Mouse (Mus musculus) midbrain, embryonic 16.5 days (tissue): ENCODE measurements at regions not wholly inside any gene's neighbourhood (a gene's known extent, or its start where the extent isn't known, plus 50 kb on each side); places are given as distances from the start of the nearest gene placed in this dataset.

ENCODE experiments used
- ATAC-seq: fragments of 200-750 bp; cut with Nextera tagmentation; 2 replicates; pipeline ENCODE4 v1.8.0; 2017; ENCODE audit warnings: moderate TSS enrichment
- H3K27ac ChIP-seq: fragments of 300-500 bp; sonication (generic); 2 replicates; pipeline ENCODE4 v1.5.1; 2014; ENCODE audit warnings: mild to moderate bottlenecking, low read length, mixed read lengths
- H3K27me3 ChIP-seq: fragments of 300-500 bp; sonication (generic); 2 replicates; pipeline ENCODE4 v1.6.1; 2014; ENCODE audit warnings: low read depth, low read length, mixed read lengths; ENCODE audit not compliant: control insufficient read depth, insufficient read depth
- H3K36me3 ChIP-seq: fragments of 300-500 bp; sonication (generic); 2 replicates; pipeline ENCODE4 v1.6.1; 2014; ENCODE audit warnings: mild to moderate bottlenecking, low read length, moderate library complexity, mixed read lengths; ENCODE audit not compliant: control insufficient read depth, insufficient read depth
- H3K4me1 ChIP-seq: fragments of 300-500 bp; sonication (generic); 2 replicates; pipeline ENCODE4 v1.6.1; 2014; ENCODE audit warnings: mild to moderate bottlenecking, low read length, mixed read lengths; ENCODE audit not compliant: control insufficient read depth, insufficient read depth
- H3K4me2 ChIP-seq: fragments of 300-500 bp; sonication (generic); 2 replicates; pipeline ENCODE4 v1.6.1; 2014; ENCODE audit warnings: mild to moderate bottlenecking, low read length, mixed read lengths
- H3K4me3 ChIP-seq: fragments of 300-500 bp; sonication (generic); 2 replicates; pipeline ENCODE4 v1.5.1; 2014; ENCODE audit warnings: low read depth, mild to moderate bottlenecking, low read length, moderate library complexity, mixed read lengths
- H3K9ac ChIP-seq: fragments of 300-500 bp; sonication (generic); 2 replicates; pipeline ENCODE4 v1.6.1; 2014; ENCODE audit warnings: low read depth, low read length, mixed read lengths
- H3K9me3 ChIP-seq: fragments of 300-500 bp; sonication (generic); replicated peaks from 2 replicates; pipeline ENCODE4 v1.6.1; 2014; ENCODE audit warnings: mild to moderate bottlenecking, low read length, mixed read lengths; ENCODE audit not compliant: control insufficient read depth, poor library complexity, severe bottlenecking
- WGBS: fragments of 180-500 bp; shearing (Covaris S2); extraction: QIAGEN DNeasy Blood & Tissue Kit; methylation state at CpG from one replicate; pipeline ENCODE4 v1.1.7; 2014; 5-methylcytosine and 5-hydroxymethylcytosine counted together

- no peaks in the 10 kb centered on the region for H3K27me3 ChIP-seq
- no peaks in the 10 kb centered on the region for H3K36me3 ChIP-seq
- 9% methylated on average over 16 of the region's 16 CpGs for WGBS
- H3K27ac ChIP-seq: peak overlapping the region; percentile 97
- H3K4me2 ChIP-seq: peak overlapping the region; percentile 24
- H3K9ac ChIP-seq: peak overlapping the region; percentile 49; the same call in 1 of the 2 replicates
- H3K4me1 ChIP-seq: peaks cover 39% of the 10 kb centered on the region
- H3K9me3 ChIP-seq: no peaks in the 10 kb centered on the region; the same call in 1 of the 2 replicates
- no peak overlapping the region for H3K4me3 ChIP-seq
- ATAC-seq: peak; percentile 93
These were observed 503.2 kb upstream of the Smim15 start for GRCm38 (mm10) chr13:107540784-107541634.

- no peaks in the 10 kb centered on the region for H3K27me3 ChIP-seq
- H3K27ac ChIP-seq: peak overlapping the region; percentile 97
- H3K36me3 ChIP-seq: no peaks in the 10 kb centered on the region
- H3K4me2 ChIP-seq: no peak overlapping the region; the same call in 1 of the 2 replicates
- WGBS: 14% methylated on average over 7 of the region's 7 CpGs
- H3K4me3 ChIP-seq: no peak overlapping the region
- H3K9me3 ChIP-seq: no peaks in the 10 kb centered on the region; the same call in 1 of the 2 replicates
- H3K4me1 ChIP-seq: peaks cover 33% of the 10 kb centered on the region
- ATAC-seq: peak; percentile 68
- H3K9ac ChIP-seq: peak overlapping the region; percentile 49; the same call in 1 of the 2 replicates
These were observed 503.9 kb upstream of the Smim15 start for GRCm38 (mm10) chr13:107540305-107540704.

- WGBS: 49% methylated on average over 4 of the region's 4 CpGs
- Histone ChIP-seq H3K27ac (peak overlapping the region; percentile 97), H3K4me2 (no peak overlapping the region), H3K27me3 (no peaks in the 10 kb centered on the region), H3K4me3 (no peak overlapping the region), H3K9ac (no peak overlapping the region), H3K4me1 (peaks cover 33% of the 10 kb centered on the region), H3K36me3 (no peaks in the 10 kb centered on the region), H3K9me3 (no peaks in the 10 kb centered on the region; the same call in 1 of the 2 replicates)
- ATAC-seq: no peak
These were observed 504.4 kb upstream of the Smim15 start for GRCm38 (mm10) chr13:107539867-107540266.

GRCm38 (mm10) chr13:107539326-107539725, 504.9 kb upstream of the Smim15 start:
- no peaks in the 10 kb centered on the region for H3K27me3 ChIP-seq
- ATAC-seq: no peak
- no peak overlapping the region for H3K4me3 ChIP-seq
- peaks cover 33% of the 10 kb centered on the region for H3K4me1 ChIP-seq
- WGBS: 43% methylated on average over 4 of the region's 4 CpGs
- H3K36me3 ChIP-seq: no peaks in the 10 kb centered on the region
- no peaks in the 10 kb centered on the region; the same call in 1 of the 2 replicates for H3K9me3 ChIP-seq
- peak overlapping the region; percentile 58 for H3K27ac ChIP-seq
- no peak overlapping the region for H3K9ac ChIP-seq
- H3K4me2 ChIP-seq: no peak overlapping the region

- WGBS: 90% methylated on average over 5 of the region's 5 CpGs
- H3K27me3 ChIP-seq: no peaks in the 10 kb centered on the region
- no peaks in the 10 kb centered on the region for H3K9me3 ChIP-seq
- ATAC-seq: no peak
- H3K27ac ChIP-seq: no peak overlapping the region
- no peak overlapping the region for H3K4me3 ChIP-seq
- no peak overlapping the region for H3K4me2 ChIP-seq
- H3K36me3 ChIP-seq: no peaks in the 10 kb centered on the region
- H3K4me1 ChIP-seq: peaks cover 17% of the 10 kb centered on the region
- H3K9ac ChIP-seq: no peak overlapping the region
These were observed 509.0 kb upstream of the Smim15 start for GRCm38 (mm10) chr13:107535213-107535612.

- Histone ChIP-seq H3K4me2 (no peak overlapping the region), H3K9ac (no peak overlapping the region), H3K27ac (no peak overlapping the region), H3K4me3 (no peak overlapping the region), H3K9me3 (no peaks in the 10 kb centered on the region), H3K4me1 (peaks cover 8% of the 10 kb centered on the region), H3K36me3 (no peaks in the 10 kb centered on the region), H3K27me3 (no peaks in the 10 kb centered on the region)
- WGBS: 93% methylated on average over 3 of the region's 3 CpGs
- ATAC-seq: no peak
These were observed 510.9 kb upstream of the Smim15 start for GRCm38 (mm10) chr13:107533323-107533722.

GRCm38 (mm10) chr13:107531528-107531927, 509.6 kb upstream of the Kif2a start:
- H3K4me1 ChIP-seq: peaks cover 8% of the 10 kb centered on the region
- no peak overlapping the region for H3K4me2 ChIP-seq
- H3K27ac ChIP-seq: no peak overlapping the region
- H3K9me3 ChIP-seq: no peaks in the 10 kb centered on the region
- no peaks in the 10 kb centered on the region for H3K27me3 ChIP-seq
- no peak overlapping the region for H3K4me3 ChIP-seq
- H3K9ac ChIP-seq: no peak overlapping the region
- ATAC-seq: no peak
- WGBS: 40% methylated on average over 10 of the region's 10 CpGs
- H3K36me3 ChIP-seq: no peaks in the 10 kb centered on the region

GRCm38 (mm10) chr13:107531026-107531425, 509.1 kb upstream of the Kif2a start:
- WGBS: 35% methylated on average over 8 of the region's 8 CpGs

GRCm38 (mm10) chr13:107530392-107530791, 508.5 kb upstream of the Kif2a start:
- Histone ChIP-seq H3K4me2 (no peak overlapping the region), H3K36me3 (no peaks in the 10 kb centered on the region), H3K9ac (no peak overlapping the region), H3K27ac (no peak overlapping the region), H3K27me3 (no peaks in the 10 kb centered on the region), H3K4me1 (peaks cover 8% of the 10 kb centered on the region), H3K4me3 (no peak overlapping the region), H3K9me3 (no peaks in the 10 kb centered on the region)
- no peak for ATAC-seq
- 84% methylated on average over 1 of the region's 1 CpGs for WGBS

More at GRCm38 (mm10) chr13:107531026-107531425, 509.1 kb upstream of the Kif2a start:
- Histone ChIP-seq H3K4me3 (no peak overlapping the region), H3K36me3 (no peaks in the 10 kb centered on the region), H3K27ac (0 out of 2 replicates have a peak overlapping the region, but pooled peaks have one; percentile 26), H3K9ac (no peak overlapping the region), H3K4me2 (no peak overlapping the region), H3K9me3 (no peaks in the 10 kb centered on the region), H3K4me1 (peaks cover 8% of the 10 kb centered on the region), H3K27me3 (no peaks in the 10 kb centered on the region)
- ATAC-seq: no peak
